In genomic region chr1:174501011-174501410, GRCm38 (mm10) we compare ENCODE assay signal across 14 mouse cellular contexts. TPM values are rescaled to one million over a fixed set of nuclear protein-coding genes. Genes with fewer than 3 reads are reported as not detected.
A peak's percentile ranks its signal among the peaks of the same experiment; 100 is the strongest.
DNase-seq lines count a peak whose midpoint lies in the region; ATAC-seq lines count a peak whose summit lies in the region.
"Had no signal": no experiment of that assay in that cellular context is flagged by ENCODE, and none has a peak within 500 bp of the region (broad histone marks: within the 10 kb centered on the region; RNA-seq: fewer than 3 reads in every experiment).

No protein-coding gene starts in this region.

- peaks cover 61% of the 10 kb centered on the region for H3K4me1 ChIP-seq in forebrain, embryonic 10.5 days
- peaks cover 21% of the 10 kb centered on the region for H3K4me1 ChIP-seq in forebrain, embryonic 16.5 days (replicated peaks; ENCODE audit: control insufficient read depth, insufficient read depth, low read length)
- peaks cover 39% of the 10 kb centered on the region for H3K4me1 ChIP-seq in neural tube, embryonic 12.5 days
- peaks cover 17% of the 10 kb centered on the region for H3K4me1 ChIP-seq in hindbrain, embryonic 16.5 days (ENCODE audit: control insufficient read depth, insufficient read depth, low read depth, low read length)

- no peak for ATAC-seq in forebrain, embryonic 16.5 days
- no peak for ATAC-seq in neural tube, embryonic 12.5 days (ENCODE audit: low FRiP score, low read depth)
- no peak for ATAC-seq in hindbrain, embryonic 16.5 days
- ATAC-seq: activated CD4-positive, CD25-positive, alpha-beta regulatory T cell, adult 4 months had no signal

- peak overlapping the region; percentile 96 for H3K27ac ChIP-seq in forebrain, embryonic 10.5 days
- no peak overlapping the region for H3K27ac ChIP-seq in forebrain, embryonic 16.5 days (ENCODE audit: low read length)
- H3K27ac ChIP-seq in neural tube, embryonic 12.5 days = no peak overlapping the region
- H3K27ac ChIP-seq in hindbrain, embryonic 16.5 days (ENCODE audit: low read depth, low read length) = no peak overlapping the region
- H3K27ac ChIP-seq: kidney, postnatal 0 days; liver, embryonic 13.5 days had no signal

- H3K9ac ChIP-seq in forebrain, embryonic 16.5 days (replicated peaks; ENCODE audit: low read depth, low read length) = no peak overlapping the region
- H3K9ac ChIP-seq in neural tube, embryonic 12.5 days = no peak overlapping the region
- H3K9ac ChIP-seq in hindbrain, embryonic 16.5 days (ENCODE audit: low read depth, low read length) = no peak overlapping the region
- H3K9ac ChIP-seq: liver, embryonic 13.5 days had no signal

- peak overlapping the region; percentile 80 for H3K4me3 ChIP-seq in forebrain, embryonic 10.5 days
- no peak overlapping the region for H3K4me3 ChIP-seq in forebrain, embryonic 16.5 days (replicated peaks; ENCODE audit: low read length)
- H3K4me3 ChIP-seq in neural tube, embryonic 12.5 days = no peak overlapping the region
- no peak overlapping the region for H3K4me3 ChIP-seq in hindbrain, embryonic 16.5 days (ENCODE audit: low read length)

- no peaks in the 10 kb centered on the region for H3K9me3 ChIP-seq in forebrain, embryonic 10.5 days
- no peaks in the 10 kb centered on the region for H3K9me3 ChIP-seq in forebrain, embryonic 16.5 days (ENCODE audit: control insufficient read depth, low read length)
- H3K9me3 ChIP-seq in neural tube, embryonic 12.5 days = no peaks in the 10 kb centered on the region
- H3K9me3 ChIP-seq in hindbrain, embryonic 16.5 days (ENCODE audit: control insufficient read depth, low read length) = no peaks in the 10 kb centered on the region
- H3K9me3 ChIP-seq: liver, embryonic 13.5 days had no signal

- H3K36me3 ChIP-seq in forebrain, embryonic 10.5 days (replicated peaks) = no peaks in the 10 kb centered on the region
- H3K36me3 ChIP-seq in forebrain, embryonic 16.5 days (ENCODE audit: control insufficient read depth, insufficient read depth) = no peaks in the 10 kb centered on the region
- H3K36me3 ChIP-seq in neural tube, embryonic 12.5 days = no peaks in the 10 kb centered on the region
- no peaks in the 10 kb centered on the region for H3K36me3 ChIP-seq in hindbrain, embryonic 16.5 days (ENCODE audit: control insufficient read depth, insufficient read depth, low read length)
- H3K36me3 ChIP-seq: G1E; liver, embryonic 13.5 days had no signal

- H3K27me3 ChIP-seq in forebrain, embryonic 10.5 days (ENCODE audit: poor library complexity, severe bottlenecking) = peaks cover 16% of the 10 kb centered on the region
- H3K27me3 ChIP-seq in forebrain, embryonic 16.5 days (replicated peaks; ENCODE audit: control insufficient read depth, insufficient read depth, low read length) = no peaks in the 10 kb centered on the region
- H3K27me3 ChIP-seq in neural tube, embryonic 12.5 days (replicated peaks) = no peaks in the 10 kb centered on the region
- no peaks in the 10 kb centered on the region for H3K27me3 ChIP-seq in hindbrain, embryonic 16.5 days (replicated peaks; ENCODE audit: control insufficient read depth, insufficient read depth, low read length)

- 21% methylated on average over 1 of the region's 1 CpGs for WGBS in forebrain, embryonic 10.5 days
- WGBS in forebrain, embryonic 16.5 days = 24% methylated on average over 1 of the region's 1 CpGs
- WGBS in neural tube, embryonic 12.5 days = 13% methylated on average over 1 of the region's 1 CpGs
- 14% methylated on average over 1 of the region's 1 CpGs for WGBS in hindbrain, embryonic 16.5 days

- DNase-seq in forebrain, embryonic 10.5 days (ENCODE audit: extremely low spot score, low spot score) = no peak
- no peak for DNase-seq in neural tube, embryonic 10.5 days (ENCODE audit: extremely low spot score, low spot score)
- DNase-seq in retina, embryonic 14.5 days (ENCODE audit: low spot score) = peak; percentile 8
- DNase-seq in cerebellum, adult 9-10 months = no peak
- no peak for DNase-seq in layer of hippocampus, adult 11-12 months (ENCODE audit: low spot score)

- no peak overlapping the region; the same call in 1 of the 2 replicates for H3K4me2 ChIP-seq in forebrain, embryonic 16.5 days (ENCODE audit: low read length)
- H3K4me2 ChIP-seq in neural tube, embryonic 12.5 days (replicated peaks) = peak overlapping the region; percentile 97
- H3K4me2 ChIP-seq in hindbrain, embryonic 16.5 days (ENCODE audit: low read length) = peak overlapping the region; percentile 77

RNA-seq across cellular contexts. Expression of gene Fmn2, which starts 0.6 kb away (rescaled TPM):
- 3.3 and 4.1 TPM in 2 replicates for polyA plus RNA-seq in forebrain, embryonic 10.5 days (2016; fragmentation: Nextera tagmentation; extraction: Ambion mirVana)
- 5.2 and 6.9 TPM in 2 replicates for polyA plus RNA-seq in forebrain, embryonic 16.5 days (2015; fragmentation: Nextera tagmentation; extraction: Ambion mirVana)
- 7.5 and 9.8 TPM in 2 replicates for polyA plus RNA-seq in neural tube, embryonic 12.5 days (2016; fragmentation: Nextera tagmentation; extraction: Ambion mirVana)
- 6.3 and 6.5 TPM in 2 replicates for polyA plus RNA-seq in hindbrain, embryonic 16.5 days (2015; fragmentation: Nextera tagmentation; extraction: Ambion mirVana)
- polyA plus RNA-seq: activated CD4-positive, CD25-positive, alpha-beta regulatory T cell, adult 4 months; G1E had no signal

RNA-seq across cellular contexts. Expression of gene Olfr220, which starts 59.1 kb away (rescaled TPM):
- polyA plus RNA-seq in forebrain, embryonic 10.5 days (2016; fragmentation: Nextera tagmentation; extraction: Ambion mirVana) = not detected in 2 replicates
- polyA plus RNA-seq in forebrain, embryonic 16.5 days (2015; fragmentation: Nextera tagmentation; extraction: Ambion mirVana) = not detected in 2 replicates
- polyA plus RNA-seq in neural tube, embryonic 12.5 days (2016; fragmentation: Nextera tagmentation; extraction: Ambion mirVana) = not detected in 2 replicates
- polyA plus RNA-seq in hindbrain, embryonic 16.5 days (2015; fragmentation: Nextera tagmentation; extraction: Ambion mirVana) = not detected in 2 replicates
- polyA plus RNA-seq: G1E; kidney, postnatal 0 days; liver, embryonic 13.5 days; spleen, adult 2 months; thymus, adult 2 months had no signal
